Mouse (Mus musculus) kidney, adult 2 months (tissue): ENCODE measurements at regions not wholly inside any gene's neighbourhood (a gene's known extent, or its start where the extent isn't known, plus 50 kb on each side); places are given as distances from the start of the nearest gene placed in this dataset.

Source experiments
- CTCF ChIP-seq: fragments of 200-500 bp; conservative IDR thresholded peaks from 2 replicates; pipeline ENCODE4 v1.5.1; 2011; ENCODE audit warnings: low read depth, mild to moderate bottlenecking, control low read depth, low read length, moderate library complexity, mixed read lengths; ENCODE audit not compliant: insufficient read depth, insufficient read length
- POLR2A ChIP-seq: fragments of 200-500 bp; IDR thresholded peaks from one replicate; pipeline ENCODE4 v1.6.1; 2011; ENCODE audit warnings: low read depth, low read length, control low read depth

DNA sequence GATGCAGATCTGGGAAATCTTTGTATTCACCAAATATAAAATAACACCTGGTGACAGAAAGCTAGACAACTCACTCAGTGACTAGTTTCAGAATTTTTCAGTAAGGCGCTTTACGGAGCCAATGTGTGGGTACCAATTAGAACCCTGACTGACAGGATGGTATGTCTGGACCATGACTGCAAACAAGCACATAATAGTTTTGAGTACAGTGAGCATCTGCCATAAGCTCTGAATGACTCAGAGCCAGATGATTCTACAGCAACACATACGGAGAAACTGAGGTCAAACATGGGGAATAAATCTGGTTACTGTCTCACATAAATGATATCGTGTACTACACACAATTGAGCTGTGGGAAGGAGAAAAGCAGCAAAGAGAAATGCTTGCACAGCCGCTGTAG lies 339.9 kb upstream of the Slc24a5 start:
- TF ChIP-seq CTCF, result no peak
- no peak for TF ChIP-seq POLR2A
